ENCODE assay signal across 17 mouse cellular contexts in the genomic region with DNA sequence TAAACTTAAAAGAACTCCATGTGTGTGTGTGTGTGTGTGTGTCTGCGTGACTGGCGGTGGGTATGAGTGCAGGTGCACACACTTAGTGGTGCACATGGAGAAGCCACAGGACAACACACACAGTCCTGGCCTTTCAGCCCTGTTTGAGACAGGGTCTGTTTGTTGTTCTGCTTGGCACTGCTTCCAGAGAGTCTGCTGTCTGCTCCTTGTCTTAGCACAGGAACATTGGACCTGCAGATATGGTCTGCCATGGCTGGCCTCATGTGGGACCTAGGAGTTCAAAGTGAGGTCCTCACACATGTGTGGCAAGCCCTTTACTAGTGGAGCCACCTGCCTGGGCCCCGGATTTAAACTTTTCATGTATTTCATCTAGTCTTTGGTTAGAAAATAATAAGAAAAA.
DNase-seq lines count a peak whose midpoint lies in the region; ATAC-seq lines count a peak whose summit lies in the region.
"Had no signal": no experiment of that assay in that cellular context is flagged by ENCODE, and none has a peak within 500 bp of the region (broad histone marks: within the 10 kb centered on the region; RNA-seq: fewer than 3 reads in every experiment).

No protein-coding gene starts in this region.

- no peaks in the 10 kb centered on the region for H3K36me3 ChIP-seq in forebrain, embryonic 11.5 days (ENCODE audit: control insufficient read depth, insufficient read depth, low read length)
- H3K36me3 ChIP-seq in forebrain, embryonic 16.5 days (ENCODE audit: control insufficient read depth, insufficient read depth) = peaks cover 9% of the 10 kb centered on the region
- peaks cover 18% of the 10 kb centered on the region for H3K36me3 ChIP-seq in hindbrain, embryonic 10.5 days
- H3K36me3 ChIP-seq in hindbrain, embryonic 16.5 days (ENCODE audit: control insufficient read depth, insufficient read depth, low read length) = no peaks in the 10 kb centered on the region
- peaks cover 41% of the 10 kb centered on the region for H3K36me3 ChIP-seq in limb, embryonic 13.5 days
- H3K36me3 ChIP-seq: heart, embryonic 15.5 days; liver, embryonic 13.5 days had no signal

- H3K9ac ChIP-seq in forebrain, embryonic 11.5 days (ENCODE audit: low read length) = no peak overlapping the region
- no peak overlapping the region for H3K9ac ChIP-seq in forebrain, embryonic 16.5 days (replicated peaks; ENCODE audit: low read depth, low read length)
- H3K9ac ChIP-seq in hindbrain, embryonic 16.5 days (ENCODE audit: low read depth, low read length) = no peak overlapping the region
- no peak overlapping the region for H3K9ac ChIP-seq in limb, embryonic 13.5 days
- H3K9ac ChIP-seq: embryonic facial prominence, embryonic 12.5 days; heart, embryonic 15.5 days; kidney, embryonic 15.5 days; liver, embryonic 13.5 days; lung, embryonic 15.5 days had no signal

- H3K9me3 ChIP-seq in forebrain, embryonic 11.5 days (ENCODE audit: control insufficient read depth, low read length) = no peaks in the 10 kb centered on the region
- no peaks in the 10 kb centered on the region for H3K9me3 ChIP-seq in forebrain, embryonic 16.5 days (ENCODE audit: control insufficient read depth, low read length)
- no peaks in the 10 kb centered on the region for H3K9me3 ChIP-seq in hindbrain, embryonic 10.5 days
- no peaks in the 10 kb centered on the region for H3K9me3 ChIP-seq in hindbrain, embryonic 16.5 days (ENCODE audit: control insufficient read depth, low read length)
- no peaks in the 10 kb centered on the region for H3K9me3 ChIP-seq in limb, embryonic 13.5 days
- H3K9me3 ChIP-seq: embryonic facial prominence, embryonic 12.5 days; heart, embryonic 15.5 days; kidney, embryonic 15.5 days; liver, embryonic 13.5 days; lung, embryonic 15.5 days had no signal

- no peak overlapping the region for H3K4me2 ChIP-seq in forebrain, embryonic 11.5 days (ENCODE audit: low read depth, low read length, severe bottlenecking)
- no peak overlapping the region for H3K4me2 ChIP-seq in forebrain, embryonic 16.5 days (ENCODE audit: low read length)
- no peak overlapping the region for H3K4me2 ChIP-seq in hindbrain, embryonic 16.5 days (ENCODE audit: low read length)
- H3K4me2 ChIP-seq in limb, embryonic 13.5 days (replicated peaks) = no peak overlapping the region
- H3K4me2 ChIP-seq: embryonic facial prominence, embryonic 12.5 days; heart, embryonic 15.5 days; kidney, embryonic 15.5 days; liver, embryonic 13.5 days; lung, embryonic 15.5 days had no signal

- WGBS in forebrain, embryonic 11.5 days = 91% methylated on average over 3 of the region's 3 CpGs
- 93% methylated on average over 3 of the region's 3 CpGs for WGBS in forebrain, embryonic 16.5 days
- 96% methylated on average over 3 of the region's 3 CpGs for WGBS in hindbrain, embryonic 10.5 days
- 89% methylated on average over 3 of the region's 3 CpGs for WGBS in hindbrain, embryonic 16.5 days
- 76% methylated on average over 3 of the region's 3 CpGs for WGBS in limb, embryonic 13.5 days

- 0 out of 2 replicates have a peak, but pooled peaks cover 2% of the 10 kb centered on the region for H3K4me1 ChIP-seq in forebrain, embryonic 11.5 days (replicated peaks; ENCODE audit: control insufficient read depth, insufficient read depth, low read length)
- H3K4me1 ChIP-seq in forebrain, embryonic 16.5 days (replicated peaks; ENCODE audit: control insufficient read depth, insufficient read depth, low read length) = no peaks in the 10 kb centered on the region
- peaks cover 37% of the 10 kb centered on the region for H3K4me1 ChIP-seq in hindbrain, embryonic 10.5 days (replicated peaks)
- H3K4me1 ChIP-seq in hindbrain, embryonic 16.5 days (ENCODE audit: control insufficient read depth, insufficient read depth, low read depth, low read length) = peaks cover 3% of the 10 kb centered on the region
- H3K4me1 ChIP-seq in limb, embryonic 13.5 days = peaks cover 43% of the 10 kb centered on the region
- H3K4me1 ChIP-seq: kidney, embryonic 15.5 days; liver, embryonic 13.5 days; lung, embryonic 15.5 days had no signal

- H3K27ac ChIP-seq in forebrain, embryonic 11.5 days (ENCODE audit: low read depth, low read length) = no peak overlapping the region
- H3K27ac ChIP-seq in forebrain, embryonic 16.5 days (ENCODE audit: low read length) = no peak overlapping the region
- H3K27ac ChIP-seq in hindbrain, embryonic 10.5 days = 0 out of 2 replicates have a peak overlapping the region, but pooled peaks have one; percentile 4
- no peak overlapping the region for H3K27ac ChIP-seq in hindbrain, embryonic 16.5 days (ENCODE audit: low read depth, low read length)
- H3K27ac ChIP-seq in limb, embryonic 13.5 days = no peak overlapping the region
- H3K27ac ChIP-seq: embryonic facial prominence, embryonic 12.5 days; heart, embryonic 15.5 days; kidney, embryonic 15.5 days; liver, embryonic 13.5 days; lung, embryonic 15.5 days had no signal

- no peak for DNase-seq in forebrain, embryonic 11.5 days (ENCODE audit: low spot score)
- no peak for DNase-seq in hindbrain, embryonic 10.5 days (ENCODE audit: low spot score)
- DNase-seq in MN1 (ENCODE audit: low spot score) = peak; percentile 18
- no peak for DNase-seq in kidney, adult 18-20 months
- no peak for DNase-seq in lung, postnatal 36 days
- DNase-seq: adrenal gland, postnatal 10 days; cerebellum, adult 11 months; gastrocnemius, postnatal 36 days; liver, embryonic 13.5 days; thymus, postnatal 4 days had no signal

- 0 out of 2 replicates have a peak, but pooled peaks have one; percentile 44 for ATAC-seq in forebrain, embryonic 11.5 days (replicated peaks; ENCODE audit: low FRiP score)
- no peak for ATAC-seq in forebrain, embryonic 16.5 days
- no peak for ATAC-seq in hindbrain, embryonic 16.5 days
- ATAC-seq in limb, embryonic 13.5 days (ENCODE audit: low FRiP score, low read depth) = peak; percentile 16; the same call in 1 of the 2 replicates

- no peaks in the 10 kb centered on the region for H3K27me3 ChIP-seq in forebrain, embryonic 11.5 days (ENCODE audit: control insufficient read depth, insufficient read depth, low read length)
- H3K27me3 ChIP-seq in forebrain, embryonic 16.5 days (replicated peaks; ENCODE audit: control insufficient read depth, insufficient read depth, low read length) = no peaks in the 10 kb centered on the region
- no peaks in the 10 kb centered on the region for H3K27me3 ChIP-seq in hindbrain, embryonic 10.5 days (ENCODE audit: insufficient read depth, poor library complexity, severe bottlenecking)
- no peaks in the 10 kb centered on the region for H3K27me3 ChIP-seq in hindbrain, embryonic 16.5 days (replicated peaks; ENCODE audit: control insufficient read depth, insufficient read depth, low read length)
- no peaks in the 10 kb centered on the region for H3K27me3 ChIP-seq in limb, embryonic 13.5 days
- H3K27me3 ChIP-seq: embryonic facial prominence, embryonic 12.5 days; heart, embryonic 15.5 days; kidney, embryonic 15.5 days; liver, embryonic 13.5 days; lung, embryonic 15.5 days had no signal

- H3K4me3 ChIP-seq in forebrain, embryonic 11.5 days (ENCODE audit: low read depth, low read length) = no peak overlapping the region
- H3K4me3 ChIP-seq in forebrain, embryonic 16.5 days (replicated peaks; ENCODE audit: low read length) = no peak overlapping the region
- H3K4me3 ChIP-seq in hindbrain, embryonic 10.5 days = no peak overlapping the region
- no peak overlapping the region for H3K4me3 ChIP-seq in hindbrain, embryonic 16.5 days (ENCODE audit: low read length)
- H3K4me3 ChIP-seq in limb, embryonic 13.5 days = no peak overlapping the region
- H3K4me3 ChIP-seq: embryonic facial prominence, embryonic 12.5 days; heart, embryonic 15.5 days; kidney, embryonic 15.5 days; liver, embryonic 13.5 days; lung, embryonic 15.5 days had no signal

Comparison
In these comparisons a context has a peak if more than half of its experiments do, and no peak if none do; other contexts are left out.
1. ATAC-seq: peak in forebrain, embryonic 11.5 days (single experiment) and limb, embryonic 13.5 days (single experiment); none in forebrain, embryonic 16.5 days (single experiment) and hindbrain, embryonic 16.5 days (single experiment).